ENCODE assay signal across 8 mouse cellular contexts in the genomic region with DNA sequence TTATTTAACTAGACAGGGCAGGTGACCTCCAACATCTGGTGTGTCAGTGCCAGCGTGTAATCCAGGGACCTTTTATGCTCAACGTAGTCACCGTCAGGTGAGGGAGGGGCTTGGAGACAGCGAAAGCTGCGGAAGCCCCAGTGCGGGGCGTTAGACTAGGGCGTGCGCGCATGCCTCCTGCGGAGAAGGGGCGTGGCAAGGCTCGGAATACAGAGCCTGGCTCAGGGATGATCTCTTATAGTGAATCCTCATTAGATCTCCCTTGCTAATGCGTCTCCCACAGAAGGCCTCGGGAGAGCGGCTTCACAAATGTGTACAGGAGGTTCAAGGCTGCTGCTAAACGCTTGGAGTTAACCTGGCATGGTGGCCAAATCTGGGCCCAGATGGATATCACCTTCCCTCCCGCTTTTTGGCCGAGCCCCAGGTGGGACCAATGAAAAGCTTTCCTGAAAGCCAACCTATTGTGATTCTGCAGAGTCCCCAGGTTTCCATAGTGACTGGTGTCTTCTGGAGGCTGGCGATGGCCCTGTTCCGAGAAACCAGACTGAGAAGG. TPM values are rescaled to one million over a fixed set of nuclear protein-coding genes. Genes with fewer than 3 reads are reported as not detected.
A peak's percentile ranks its signal among the peaks of the same experiment; 100 is the strongest.
DNase-seq lines count a peak whose midpoint lies in the region; ATAC-seq and TF ChIP-seq lines count a peak whose summit lies in the region.

No protein-coding gene starts in this region.

- no peak for TF ChIP-seq CTCF in kidney, adult 2 months (conservative IDR thresholded peaks at IDR 0.05; ENCODE audit: insufficient read depth, insufficient read length, low read depth, low read length)

- no peaks in the 10 kb centered on the region for H3K27me3 ChIP-seq in kidney, adult 2 months (replicated peaks; ENCODE audit: control insufficient read depth, insufficient read depth, low read length)
- H3K27me3 ChIP-seq in midbrain, embryonic 15.5 days (replicated peaks): no peaks in the 10 kb centered on the region

- no peaks in the 10 kb centered on the region for H3K36me3 ChIP-seq in kidney, adult 2 months (ENCODE audit: control insufficient read depth, insufficient read depth, low read length)
- H3K36me3 ChIP-seq in midbrain, embryonic 15.5 days (replicated peaks): no peaks in the 10 kb centered on the region

- no peak for DNase-seq in kidney, adult 2 months
- no peak for DNase-seq in kidney, adult 8-10 months
- DNase-seq in brain, embryonic 18.5 days (ENCODE audit: low read depth, low spot score): peak; percentile 74
- peak; percentile 24 for DNase-seq in heart, postnatal 4 days
- peak; percentile 65 to 73 for DNase-seq in left cerebral cortex, postnatal 25 days (ENCODE audit: low spot score in 2 of 2)
- peak; percentile 69 for DNase-seq in testis, postnatal 10 days (ENCODE audit: low spot score)
- DNase-seq in Muller cell, postnatal 12 days (ENCODE audit: inconsistent ontology term): no peak

- ATAC-seq in midbrain, embryonic 15.5 days (replicated peaks): peak; percentile 96

- peak overlapping the region; percentile 40 for H3K9ac ChIP-seq in midbrain, embryonic 15.5 days

- H3K4me3 ChIP-seq in kidney, adult 2 months (ENCODE audit: insufficient read depth, low read depth, low read length): peak overlapping the region; percentile 37
- H3K4me3 ChIP-seq in midbrain, embryonic 15.5 days: peak overlapping the region; percentile 36

- H3K4me1 ChIP-seq in kidney, adult 2 months (ENCODE audit: control insufficient read depth, insufficient read depth, low read length): no peaks in the 10 kb centered on the region
- peaks cover 18% of the 10 kb centered on the region for H3K4me1 ChIP-seq in midbrain, embryonic 15.5 days

- no peak overlapping the region for H3K27ac ChIP-seq in kidney, adult 2 months (ENCODE audit: insufficient read depth, low read depth, low read length)
- H3K27ac ChIP-seq in midbrain, embryonic 15.5 days: peak overlapping the region; percentile 68

- H3K4me2 ChIP-seq in midbrain, embryonic 15.5 days: peak overlapping the region; percentile 54

- intact Hi-C loops in left cerebral cortex, postnatal 25 days (cut with DNase I): loop anchor here (1.0 kb wide), 1 partner anchor 39 kb away; a partner anchor contains a TSS

- H3K9me3 ChIP-seq in midbrain, embryonic 15.5 days: no peaks in the 10 kb centered on the region

- TF ChIP-seq POLR2A in kidney, adult 2 months (IDR thresholded peaks at IDR 0.05; ENCODE audit: low read depth, low read length): no peak

- WGBS in kidney, adult 2 months: 29% methylated on average over 21 of the region's 21 CpGs
- WGBS in midbrain, embryonic 15.5 days: 3% methylated on average over 21 of the region's 21 CpGs

RNA-seq across cellular contexts. Expression of a gene that starts 39.3 kb away (rescaled TPM):
- 15.6 TPM in 2 replicates for polyA plus RNA-seq in kidney, adult 2 months (2012; rRNA removed)
- 10 to 100 TPM; 27.7 to 30.0 TPM for total RNA-seq in heart, postnatal 4 days (2021)
- 10 to 100 TPM; 22.4 to 27.7 TPM for total RNA-seq in left cerebral cortex, postnatal 25 days (2021)
- 43.7 and 48.7 TPM in 2 replicates for polyA plus RNA-seq in midbrain, embryonic 15.5 days (2015; fragmentation: Nextera tagmentation; extraction: Ambion mirVana)

RNA-seq across cellular contexts. Expression of a gene that starts 56.9 kb away (rescaled TPM):
- 4.8 and 6.4 TPM in 2 replicates for polyA plus RNA-seq in kidney, adult 2 months (2012; rRNA removed)
- under 1 TPM; 0.62 to 0.65 TPM for total RNA-seq in heart, postnatal 4 days (2021)
- under 1 TPM in 1 of 2 experiments, not detected in 1; 0.23 TPM for total RNA-seq in left cerebral cortex, postnatal 25 days (2021)
- polyA plus RNA-seq in midbrain, embryonic 15.5 days (2015; fragmentation: Nextera tagmentation; extraction: Ambion mirVana): 0.06 and 0.22 TPM in 2 replicates

Comparison
In these comparisons a context has a peak if more than half of its experiments do, and no peak if none do; other contexts are left out.
1. DNase-seq: peak in brain, embryonic 18.5 days (single experiment), heart, postnatal 4 days (single experiment), left cerebral cortex, postnatal 25 days (2 of 2) and testis, postnatal 10 days (single experiment); none in kidney, adult 2 months (single experiment), kidney, adult 8-10 months (0 of 2) and Muller cell, postnatal 12 days (single experiment).